Comparison of ENCODE assay signal across 8 mouse cellular contexts in the genomic region with DNA sequence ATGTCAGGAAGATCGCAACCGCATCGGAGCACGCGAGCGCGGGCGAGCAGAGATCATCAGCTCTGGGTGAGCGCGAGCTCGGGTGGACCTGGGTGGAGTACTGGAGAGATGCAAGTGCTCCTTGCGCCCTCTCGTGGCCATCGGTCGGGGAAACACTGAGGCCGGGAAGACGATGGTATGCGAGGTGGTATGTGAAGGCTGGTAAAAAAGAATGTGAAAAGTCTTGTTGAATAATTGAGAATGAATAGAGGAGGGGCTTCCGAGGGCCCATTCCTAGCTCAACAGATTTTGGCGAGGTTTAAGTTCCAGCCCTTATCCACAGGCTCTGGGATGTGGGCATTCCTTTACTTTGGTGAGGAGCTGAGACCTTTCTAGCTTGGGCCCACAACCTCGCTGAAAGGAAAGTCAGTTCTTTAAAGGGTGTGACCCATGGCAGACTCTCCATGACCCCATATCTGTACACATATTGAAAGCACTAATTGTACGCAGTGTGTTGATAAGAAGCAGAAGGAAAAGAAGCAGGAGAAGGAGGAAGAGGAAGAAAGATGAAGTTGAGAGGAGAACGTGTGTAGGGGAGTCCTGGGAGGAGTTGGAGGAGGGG. TPM values are rescaled to one million over a fixed set of nuclear protein-coding genes. Genes with fewer than 3 reads are reported as not detected.
DNase-seq lines count a peak whose midpoint lies in the region; ATAC-seq and TF ChIP-seq lines count a peak whose summit lies in the region.

No protein-coding gene starts in this region.

- H3K4me1 ChIP-seq in cerebellum, adult 2 months (ENCODE audit: control insufficient read depth, insufficient read depth, low read length): no peaks in the 10 kb centered on the region; the same call in 1 of the 2 replicates
- H3K4me1 ChIP-seq in forebrain, postnatal 0 days (ENCODE audit: insufficient read depth): no peaks in the 10 kb centered on the region
- H3K4me1 ChIP-seq in lung, embryonic 15.5 days: peaks cover 6% of the 10 kb centered on the region; the same call in 1 of the 2 replicates
- peaks cover 14% of the 10 kb centered on the region for H3K4me1 ChIP-seq in thymus, adult 2 months (replicated peaks; ENCODE audit: control insufficient read depth, insufficient read depth, low read length)

- WGBS in cerebellum, adult 2 months: 11% methylated on average over 23 of the region's 23 CpGs
- WGBS in forebrain, postnatal 0 days: 11% methylated on average over 23 of the region's 23 CpGs
- 5% methylated on average over 23 of the region's 23 CpGs for WGBS in lung, embryonic 15.5 days
- WGBS in thymus, adult 2 months: 12% methylated on average over 23 of the region's 23 CpGs

- ATAC-seq in forebrain, postnatal 0 days: peak; percentile 96
- ATAC-seq in lung, embryonic 15.5 days (ENCODE audit: borderline replicate concordance, extremely low read depth, low FRiP score, low TSS enrichment): peak; percentile 87

- peak overlapping the region; percentile 43 for H3K4me3 ChIP-seq in cerebellum, adult 2 months (replicated peaks; ENCODE audit: insufficient read depth, low read depth, low read length)
- peak overlapping the region; percentile 42 for H3K4me3 ChIP-seq in forebrain, postnatal 0 days (ENCODE audit: low read depth, low read length)
- peak overlapping the region; percentile 36 for H3K4me3 ChIP-seq in lung, embryonic 15.5 days
- peak overlapping the region; percentile 18 for H3K4me3 ChIP-seq in thymus, adult 2 months (ENCODE audit: control insufficient read depth, insufficient read depth, low read length)

- no peaks in the 10 kb centered on the region for H3K36me3 ChIP-seq in forebrain, postnatal 0 days (ENCODE audit: insufficient read depth)
- H3K36me3 ChIP-seq in lung, embryonic 15.5 days: no peaks in the 10 kb centered on the region
- H3K36me3 ChIP-seq in thymus, adult 2 months (ENCODE audit: control insufficient read depth, insufficient read depth, low read length): no peaks in the 10 kb centered on the region

- no peak overlapping the region for H3K27ac ChIP-seq in cerebellum, adult 2 months (ENCODE audit: insufficient read depth, low read length)
- H3K27ac ChIP-seq in forebrain, postnatal 0 days (ENCODE audit: low read depth, low read length): no peak overlapping the region
- H3K27ac ChIP-seq in lung, embryonic 15.5 days: no peak overlapping the region
- H3K27ac ChIP-seq in thymus, adult 2 months (ENCODE audit: control insufficient read depth, insufficient read depth, low read length): no peak overlapping the region

- 0 out of 2 replicates have a peak, but pooled peaks have one; percentile 33 for TF ChIP-seq POLR2A in cerebellum, adult 2 months (IDR thresholded peaks at IDR 0.05; ENCODE audit: borderline replicate concordance, insufficient read depth, low read length)
- TF ChIP-seq POLR2A in thymus, adult 2 months (IDR thresholded peaks at IDR 0.05; ENCODE audit: control insufficient read depth, extremely low read depth, insufficient read depth, low read length, poor library complexity): no peak

- no peaks in the 10 kb centered on the region for H3K9me3 ChIP-seq in forebrain, postnatal 0 days (ENCODE audit: low read length)
- no peaks in the 10 kb centered on the region for H3K9me3 ChIP-seq in lung, embryonic 15.5 days

- H3K4me2 ChIP-seq in forebrain, postnatal 0 days (ENCODE audit: low read depth): peak overlapping the region; percentile 82
- peak overlapping the region; percentile 71 for H3K4me2 ChIP-seq in lung, embryonic 15.5 days

- no peaks in the 10 kb centered on the region for H3K27me3 ChIP-seq in cerebellum, adult 2 months (ENCODE audit: control insufficient read depth, insufficient read depth, low read length)
- no peaks in the 10 kb centered on the region for H3K27me3 ChIP-seq in forebrain, postnatal 0 days (ENCODE audit: insufficient read depth, low read length)
- H3K27me3 ChIP-seq in lung, embryonic 15.5 days: no peaks in the 10 kb centered on the region
- H3K27me3 ChIP-seq in thymus, adult 2 months (ENCODE audit: control insufficient read depth, insufficient read depth, low read length): no peaks in the 10 kb centered on the region

- DNase-seq in MEL-GATA-1-ER (ENCODE audit: extremely low read depth, low read depth): peak; percentile 57
- DNase-seq in cerebellum, adult 2 months: peak; percentile 89 to 94
- peak; percentile 89 for DNase-seq in forebrain, postnatal 0 days
- peak; percentile 90 for DNase-seq in heart, postnatal 4 days
- peak; percentile 83 to 95 for DNase-seq in layer of hippocampus, adult 8-10 months (ENCODE audit: low spot score in 2 of 2)
- peak; percentile 62 for DNase-seq in ovary, adult 18-20 months (ENCODE audit: low spot score)
- peak; percentile 89 for DNase-seq in thymus, adult 2 months

- H3K9ac ChIP-seq in forebrain, postnatal 0 days: peak overlapping the region; percentile 65
- peak overlapping the region; percentile 42 for H3K9ac ChIP-seq in lung, embryonic 15.5 days

- TF ChIP-seq CTCF in cerebellum, adult 2 months (IDR thresholded peaks at IDR 0.05; ENCODE audit: borderline replicate concordance, insufficient read depth, low read depth, low read length): peak; percentile 91
- TF ChIP-seq CTCF in forebrain, postnatal 0 days (IDR thresholded peaks at IDR 0.05; ENCODE audit: low read depth): peak; percentile 94
- TF ChIP-seq CTCF in thymus, adult 2 months (IDR thresholded peaks at IDR 0.05; ENCODE audit: borderline replicate concordance, control insufficient read depth, extremely low read depth, insufficient read depth, low read length, poor library complexity): peak; percentile 95

RNA-seq across cellular contexts. Expression of a gene that starts 14.5 kb away (rescaled TPM):
- 29.9 and 33.0 TPM in 2 replicates for polyA plus RNA-seq in cerebellum, adult 2 months (2012; rRNA removed)
- total RNA-seq in forebrain, postnatal 0 days (2014; rRNA removed): 41.2 and 46.6 TPM in 2 replicates
- polyA plus RNA-seq in forebrain, postnatal 0 days (2015; fragmentation: Nextera tagmentation; extraction: Ambion mirVana): 40.7 and 65.1 TPM in 2 replicates
- 10 to 100 TPM; 21.3 to 22.8 TPM for total RNA-seq in heart, postnatal 4 days (2021)
- 10 to 100 TPM; 30.9 to 52.4 (median 41.9) TPM for total RNA-seq in layer of hippocampus, adult 8-10 months (2022)
- polyA plus RNA-seq in lung, embryonic 15.5 days (2015; fragmentation: Nextera tagmentation; extraction: Ambion mirVana): 63.8 and 67.4 TPM in 2 replicates
- 87.1 and 91.0 TPM in 2 replicates for polyA plus RNA-seq in thymus, adult 2 months (2012; rRNA removed)

RNA-seq across cellular contexts. Expression of a gene that starts 14.7 kb away (rescaled TPM):
- polyA plus RNA-seq in cerebellum, adult 2 months (2012; rRNA removed): 1,238 and 1,304 TPM in 2 replicates
- 762 and 857 TPM in 2 replicates for total RNA-seq in forebrain, postnatal 0 days (2014; rRNA removed)
- polyA plus RNA-seq in forebrain, postnatal 0 days (2015; fragmentation: Nextera tagmentation; extraction: Ambion mirVana): 1,089 and 1,117 TPM in 2 replicates
- 100 to 1,000 TPM; 162 to 169 TPM for total RNA-seq in heart, postnatal 4 days (2021)
- total RNA-seq in layer of hippocampus, adult 8-10 months (2022): 100 to 1,000 TPM; 568 to 585 (median 584) TPM
- polyA plus RNA-seq in lung, embryonic 15.5 days (2015; fragmentation: Nextera tagmentation; extraction: Ambion mirVana): 533 and 536 TPM in 2 replicates
- polyA plus RNA-seq in thymus, adult 2 months (2012; rRNA removed): 577 and 705 TPM in 2 replicates

RNA-seq across cellular contexts. Expression of a gene that starts 30.0 kb away (rescaled TPM):
- polyA plus RNA-seq in cerebellum, adult 2 months (2012; rRNA removed): 51.3 and 51.7 TPM in 2 replicates
- 77.8 and 85.3 TPM in 2 replicates for total RNA-seq in forebrain, postnatal 0 days (2014; rRNA removed)
- polyA plus RNA-seq in forebrain, postnatal 0 days (2015; fragmentation: Nextera tagmentation; extraction: Ambion mirVana): 119 and 135 TPM in 2 replicates
- 10 to 100 TPM; 61.9 to 64.2 TPM for total RNA-seq in heart, postnatal 4 days (2021)
- 10 to 100 TPM; 47.3 to 56.1 (median 52.2) TPM for total RNA-seq in layer of hippocampus, adult 8-10 months (2022)
- polyA plus RNA-seq in lung, embryonic 15.5 days (2015; fragmentation: Nextera tagmentation; extraction: Ambion mirVana): 197 and 199 TPM in 2 replicates
- polyA plus RNA-seq in thymus, adult 2 months (2012; rRNA removed): 50.2 and 58.6 TPM in 2 replicates

RNA-seq across cellular contexts. Expression of a gene that starts 44.0 kb away (rescaled TPM):
- polyA plus RNA-seq in cerebellum, adult 2 months (2012; rRNA removed): 0.76 and 0.77 TPM in 2 replicates
- total RNA-seq in forebrain, postnatal 0 days (2014; rRNA removed): 0.46 and 0.57 TPM in 2 replicates
- polyA plus RNA-seq in forebrain, postnatal 0 days (2015; fragmentation: Nextera tagmentation; extraction: Ambion mirVana): 0.20 and 0.27 TPM in 2 replicates
- total RNA-seq in heart, postnatal 4 days (2021): 1 to 10 TPM in 1 of 2 experiments, under 1 TPM in 1; 0.33 to 1.1 TPM
- 1 to 10 TPM in 2 of 4 experiments, under 1 TPM in 2; 0.74 to 1.3 (median 1.1) TPM for total RNA-seq in layer of hippocampus, adult 8-10 months (2022)
- polyA plus RNA-seq in lung, embryonic 15.5 days (2015; fragmentation: Nextera tagmentation; extraction: Ambion mirVana): 1.2 and 1.4 TPM in 2 replicates
- polyA plus RNA-seq in thymus, adult 2 months (2012; rRNA removed): 0.50 and 0.61 TPM in 2 replicates

RNA-seq across cellular contexts. Expression of a gene that starts 56.0 kb away (rescaled TPM):
- polyA plus RNA-seq in cerebellum, adult 2 months (2012; rRNA removed): 394 and 445 TPM in 2 replicates
- 155 and 262 TPM in 2 replicates for total RNA-seq in forebrain, postnatal 0 days (2014; rRNA removed)
- 392 and 492 TPM in 2 replicates for polyA plus RNA-seq in forebrain, postnatal 0 days (2015; fragmentation: Nextera tagmentation; extraction: Ambion mirVana)
- total RNA-seq in heart, postnatal 4 days (2021): 100 to 1,000 TPM; 517 to 525 TPM
- 100 to 1,000 TPM in 3 of 4 experiments, 10 to 100 TPM in 1; 97.6 to 159 (median 131) TPM for total RNA-seq in layer of hippocampus, adult 8-10 months (2022)
- 316 and 363 TPM in 2 replicates for polyA plus RNA-seq in lung, embryonic 15.5 days (2015; fragmentation: Nextera tagmentation; extraction: Ambion mirVana)
- polyA plus RNA-seq in thymus, adult 2 months (2012; rRNA removed): 412 and 498 TPM in 2 replicates
